ENCODE assay signal across 8 mouse cellular contexts in genomic region chr5:8894104-8894425, GRCm38 (mm10). TPM values are rescaled to one million over a fixed set of nuclear protein-coding genes. Genes with fewer than 3 reads are reported as not detected.
DNase-seq lines count a peak whose midpoint lies in the region; ATAC-seq lines count a peak whose summit lies in the region.

No protein-coding gene starts in this region.

- peak overlapping the region; percentile 98 for H3K4me2 ChIP-seq in kidney, embryonic 15.5 days
- H3K4me2 ChIP-seq in hindbrain, embryonic 12.5 days (replicated peaks), result peak overlapping the region; percentile 96
- peak overlapping the region; percentile 85 for H3K4me2 ChIP-seq in midbrain, embryonic 13.5 days (replicated peaks)

- peak overlapping the region; percentile 44 for H3K9ac ChIP-seq in kidney, embryonic 15.5 days
- peak overlapping the region; percentile 78; the same call in 1 of the 2 replicates for H3K9ac ChIP-seq in hindbrain, embryonic 12.5 days
- H3K9ac ChIP-seq in midbrain, embryonic 13.5 days (replicated peaks), result peak overlapping the region; percentile 78

- peaks cover 34% of the 10 kb centered on the region for H3K27me3 ChIP-seq in kidney, embryonic 15.5 days
- H3K27me3 ChIP-seq in hindbrain, embryonic 12.5 days, result peaks cover 21% of the 10 kb centered on the region
- peaks cover 23% of the 10 kb centered on the region for H3K27me3 ChIP-seq in midbrain, embryonic 13.5 days

- WGBS in kidney, embryonic 15.5 days, result 8% methylated on average over 15 of the region's 15 CpGs
- WGBS in hindbrain, embryonic 12.5 days, result 11% methylated on average over 15 of the region's 15 CpGs
- WGBS in midbrain, embryonic 13.5 days, result 8% methylated on average over 15 of the region's 15 CpGs

- no peak overlapping the region for H3K27ac ChIP-seq in kidney, embryonic 15.5 days
- no peak overlapping the region for H3K27ac ChIP-seq in hindbrain, embryonic 12.5 days
- H3K27ac ChIP-seq in midbrain, embryonic 13.5 days, result no peak overlapping the region

- peaks cover 14% of the 10 kb centered on the region; the same call in 1 of the 2 replicates for H3K4me1 ChIP-seq in kidney, embryonic 15.5 days
- H3K4me1 ChIP-seq in hindbrain, embryonic 12.5 days, result peaks cover 4% of the 10 kb centered on the region; the same call in 1 of the 2 replicates
- peaks cover 12% of the 10 kb centered on the region for H3K4me1 ChIP-seq in midbrain, embryonic 13.5 days (replicated peaks)

- peak overlapping the region; percentile 58 for H3K4me3 ChIP-seq in kidney, embryonic 15.5 days (replicated peaks)
- peak overlapping the region; percentile 70 for H3K4me3 ChIP-seq in hindbrain, embryonic 12.5 days
- peak overlapping the region; percentile 64 for H3K4me3 ChIP-seq in midbrain, embryonic 13.5 days (replicated peaks)

- ATAC-seq in kidney, embryonic 15.5 days (replicated peaks; ENCODE audit: low FRiP score), result no peak
- no peak; the same call in 1 of the 2 replicates for ATAC-seq in hindbrain, embryonic 12.5 days (ENCODE audit: low FRiP score)
- ATAC-seq in midbrain, embryonic 13.5 days, result no peak

- no peak for DNase-seq in kidney, adult 8-10 months
- DNase-seq in c-Kit-positive CD71-negative TER-119-negative erythroid progenitor cells, embryonic 14.5 days (ENCODE audit: low read depth), result peak; percentile 24
- DNase-seq in Muller cell, postnatal 12 days (ENCODE audit: inconsistent ontology term), result no peak
- DNase-seq in adrenal gland, adult 8-10 months, result no peak
- no peak for DNase-seq in thymus, postnatal 4 days

- H3K9me3 ChIP-seq in kidney, embryonic 15.5 days (replicated peaks), result 0 out of 2 replicates have a peak, but pooled peaks cover 5% of the 10 kb centered on the region
- 0 out of 2 replicates have a peak, but pooled peaks cover 7% of the 10 kb centered on the region for H3K9me3 ChIP-seq in hindbrain, embryonic 12.5 days (replicated peaks)
- H3K9me3 ChIP-seq in midbrain, embryonic 13.5 days, result no peaks in the 10 kb centered on the region

- H3K36me3 ChIP-seq in kidney, embryonic 15.5 days, result no peaks in the 10 kb centered on the region
- H3K36me3 ChIP-seq in hindbrain, embryonic 12.5 days, result no peaks in the 10 kb centered on the region
- no peaks in the 10 kb centered on the region for H3K36me3 ChIP-seq in midbrain, embryonic 13.5 days

RNA-seq across cellular contexts. Expression of gene Abcb4, which starts 0.5 kb away (rescaled TPM):
- 0.53 and 0.86 TPM in 2 replicates for polyA plus RNA-seq in kidney, embryonic 15.5 days (2015; fragmentation: Nextera tagmentation; extraction: Ambion mirVana)
- 0.39 and 1.3 TPM in 2 replicates for polyA plus RNA-seq in hindbrain, embryonic 12.5 days (2016; fragmentation: Nextera tagmentation; extraction: Ambion mirVana)
- 0.54 and 0.63 TPM in 2 replicates for polyA plus RNA-seq in midbrain, embryonic 13.5 days (2015; fragmentation: Nextera tagmentation; extraction: Ambion mirVana)
- 10 to 100 TPM in 2 of 4 experiments, 1 to 10 TPM in 2; 4.4 to 13.1 (median 7.8) TPM for total RNA-seq in adrenal gland, adult 8-10 months (2022)
